Mouse (Mus musculus): Measurements from ENCODE around the gene Urb1. TPM values are rescaled to one million over a fixed set of nuclear protein-coding genes. Genes with fewer than 3 reads are reported as not detected.
A peak's percentile ranks its signal among the peaks of the same experiment; 100 is the strongest.

The Urb1 gene
- polyA plus RNA-seq, 1 experiment from 2014 or later, result 9.9 TPM

- H3K9me3 ChIP-seq (ENCODE audit: control insufficient read depth, low read depth, low read length), result no peaks in the 10 kb centered on the region
- H3K4me2 ChIP-seq (replicated peaks; ENCODE audit: low read depth, low read length), result no peak overlapping the region
- H3K4me1 ChIP-seq (ENCODE audit: control insufficient read depth, insufficient read depth, low read length), result peaks cover 7% of the 10 kb centered on the region; the same call in 1 of the 2 replicates
- no peak overlapping the region for H3K4me3 ChIP-seq (ENCODE audit: low read depth, low read length)
- no peaks in the 10 kb centered on the region for H3K27me3 ChIP-seq (ENCODE audit: control insufficient read depth, insufficient read depth, low read length)
- 63% methylated on average over 12 of the region's 12 CpGs for WGBS
- H3K27ac ChIP-seq (ENCODE audit: low read length), result no peak overlapping the region
- H3K9ac ChIP-seq (replicated peaks; ENCODE audit: low read depth, low read length), result no peak overlapping the region
- ATAC-seq (ENCODE audit: insufficient number of reproducible peaks, insufficient read depth, low FRiP score, low read depth), result no peak
- no peaks in the 10 kb centered on the region for H3K36me3 ChIP-seq (ENCODE audit: control insufficient read depth, insufficient read depth, low read length)
Measured at GRCm38 (mm10) chr16:90710313-90710712, 99.9 kb downstream of the Urb1 start.

GRCm38 (mm10) chr16:90709711-90710289 lies 100.4 kb downstream of the Urb1 start:
- WGBS, result 28% methylated on average over 17 of the region's 17 CpGs
- no peak overlapping the region for H3K27ac ChIP-seq (ENCODE audit: low read length)
- H3K4me3 ChIP-seq (ENCODE audit: low read depth, low read length), result no peak overlapping the region
- H3K9ac ChIP-seq (replicated peaks; ENCODE audit: low read depth, low read length), result no peak overlapping the region
- no peaks in the 10 kb centered on the region for H3K27me3 ChIP-seq (ENCODE audit: control insufficient read depth, insufficient read depth, low read length)
- no peaks in the 10 kb centered on the region for H3K36me3 ChIP-seq (ENCODE audit: control insufficient read depth, insufficient read depth, low read length)
- peaks cover 7% of the 10 kb centered on the region; the same call in 1 of the 2 replicates for H3K4me1 ChIP-seq (ENCODE audit: control insufficient read depth, insufficient read depth, low read length)
- H3K4me2 ChIP-seq (replicated peaks; ENCODE audit: low read depth, low read length), result no peak overlapping the region
- ATAC-seq (ENCODE audit: insufficient number of reproducible peaks, insufficient read depth, low FRiP score, low read depth), result no peak
- no peaks in the 10 kb centered on the region for H3K9me3 ChIP-seq (ENCODE audit: control insufficient read depth, low read depth, low read length)

- no peak for ATAC-seq (ENCODE audit: insufficient number of reproducible peaks, insufficient read depth, low FRiP score, low read depth)
- H3K36me3 ChIP-seq (ENCODE audit: control insufficient read depth, insufficient read depth, low read length), result no peaks in the 10 kb centered on the region
- H3K9ac ChIP-seq (replicated peaks; ENCODE audit: low read depth, low read length), result no peak overlapping the region
Measured at GRCm38 (mm10) chr16:90706279-90706678, 103.9 kb downstream of the Urb1 start.

GRCm38 (mm10) chr16:90704161-90704825 lies 105.9 kb downstream of the Urb1 start:
- no peaks in the 10 kb centered on the region for H3K4me1 ChIP-seq (ENCODE audit: control insufficient read depth, insufficient read depth, low read length)
- H3K27me3 ChIP-seq (ENCODE audit: control insufficient read depth, insufficient read depth, low read length), result no peaks in the 10 kb centered on the region
- H3K4me2 ChIP-seq (replicated peaks; ENCODE audit: low read depth, low read length), result no peak overlapping the region
- no peak overlapping the region for H3K4me3 ChIP-seq (ENCODE audit: low read depth, low read length)
- H3K9me3 ChIP-seq (ENCODE audit: control insufficient read depth, low read depth, low read length), result no peaks in the 10 kb centered on the region
- H3K27ac ChIP-seq (ENCODE audit: low read length), result no peak overlapping the region
- H3K9ac ChIP-seq (replicated peaks; ENCODE audit: low read depth, low read length), result no peak overlapping the region
- no peaks in the 10 kb centered on the region for H3K36me3 ChIP-seq (ENCODE audit: control insufficient read depth, insufficient read depth, low read length)
- WGBS, result 43% methylated on average over 13 of the region's 13 CpGs
- ATAC-seq (ENCODE audit: insufficient number of reproducible peaks, insufficient read depth, low FRiP score, low read depth), result 0 out of 2 replicates have a peak, but pooled peaks have one; percentile 34

More at GRCm38 (mm10) chr16:90706279-90706678, 103.9 kb downstream of the Urb1 start:
- 12% methylated on average over 3 of the region's 3 CpGs for WGBS
- Histone ChIP-seq H3K27ac (ENCODE audit: low read length) (no peak overlapping the region), H3K4me1 (ENCODE audit: control insufficient read depth, insufficient read depth, low read length) (peaks cover 3% of the 10 kb centered on the region; the same call in 1 of the 2 replicates), H3K4me2 (replicated peaks; ENCODE audit: low read depth, low read length) (no peak overlapping the region), H3K27me3 (ENCODE audit: control insufficient read depth, insufficient read depth, low read length) (no peaks in the 10 kb centered on the region), H3K9me3 (ENCODE audit: control insufficient read depth, low read depth, low read length) (no peaks in the 10 kb centered on the region), H3K4me3 (ENCODE audit: low read depth, low read length) (no peak overlapping the region)

GRCm38 (mm10) chr16:90703646-90704045 lies 106.6 kb downstream of the Urb1 start:
- 0% methylated on average over 1 of the region's 1 CpGs for WGBS
- Histone ChIP-seq H3K4me1 (ENCODE audit: control insufficient read depth, insufficient read depth, low read length) (no peaks in the 10 kb centered on the region), H3K4me3 (ENCODE audit: low read depth, low read length) (no peak overlapping the region), H3K4me2 (replicated peaks; ENCODE audit: low read depth, low read length) (no peak overlapping the region), H3K9ac (replicated peaks; ENCODE audit: low read depth, low read length) (no peak overlapping the region), H3K36me3 (ENCODE audit: control insufficient read depth, insufficient read depth, low read length) (no peaks in the 10 kb centered on the region), H3K27me3 (ENCODE audit: control insufficient read depth, insufficient read depth, low read length) (no peaks in the 10 kb centered on the region), H3K27ac (ENCODE audit: low read length) (no peak overlapping the region), H3K9me3 (ENCODE audit: control insufficient read depth, low read depth, low read length) (no peaks in the 10 kb centered on the region)
- ATAC-seq (ENCODE audit: insufficient number of reproducible peaks, insufficient read depth, low FRiP score, low read depth), result no peak

GRCm38 (mm10) chr16:90701541-90701940 lies 108.7 kb downstream of the Urb1 start:
- WGBS, result 86% methylated on average over 2 of the region's 2 CpGs
- H3K4me1 ChIP-seq (ENCODE audit: control insufficient read depth, insufficient read depth, low read length), result no peaks in the 10 kb centered on the region
- no peaks in the 10 kb centered on the region for H3K36me3 ChIP-seq (ENCODE audit: control insufficient read depth, insufficient read depth, low read length)
- ATAC-seq (ENCODE audit: insufficient number of reproducible peaks, insufficient read depth, low FRiP score, low read depth), result no peak
- H3K4me3 ChIP-seq (ENCODE audit: low read depth, low read length), result no peak overlapping the region
- H3K9ac ChIP-seq (replicated peaks; ENCODE audit: low read depth, low read length), result no peak overlapping the region
- H3K27ac ChIP-seq (ENCODE audit: low read length), result no peak overlapping the region
- H3K9me3 ChIP-seq (ENCODE audit: control insufficient read depth, low read depth, low read length), result no peaks in the 10 kb centered on the region
- no peaks in the 10 kb centered on the region for H3K27me3 ChIP-seq (ENCODE audit: control insufficient read depth, insufficient read depth, low read length)
- no peak overlapping the region for H3K4me2 ChIP-seq (replicated peaks; ENCODE audit: low read depth, low read length)

Other genes starting within 250 kb of the Urb1 start
- gene Mis18a, start 83.0 kb downstream of the Urb1 start, polyA plus RNA-seq (2014; fragmentation: Nextera tagmentation; extraction: Ambion mirVana), result 61.8 and 62.3 TPM in 2 replicates
- gene Mrap, start 72.2 kb downstream of the Urb1 start, polyA plus RNA-seq (2014; fragmentation: Nextera tagmentation; extraction: Ambion mirVana), result not detected in 2 replicates
- 0.72 and 1.1 TPM in 2 replicates for gene Eva1c, start 16.3 kb upstream of the Urb1 start, polyA plus RNA-seq (2014; fragmentation: Nextera tagmentation; extraction: Ambion mirVana)
- 36.4 and 41.2 TPM in 2 replicates for gene Cfap298, start 124.7 kb upstream of the Urb1 start, polyA plus RNA-seq (2014; fragmentation: Nextera tagmentation; extraction: Ambion mirVana)
- gene Synj1, start 200.9 kb upstream of the Urb1 start, polyA plus RNA-seq (2014; fragmentation: Nextera tagmentation; extraction: Ambion mirVana), result 17.5 and 17.8 TPM in 2 replicates
- gene Paxbp1, start 234.1 kb upstream of the Urb1 start, polyA plus RNA-seq (2014; fragmentation: Nextera tagmentation; extraction: Ambion mirVana), result 80.5 and 81.9 TPM in 2 replicates